Mouse (Mus musculus) lung, embryonic 16.5 days (tissue): Measurements from ENCODE around the gene Ssr1. TPM values are rescaled to one million over a fixed set of nuclear protein-coding genes. Genes with fewer than 3 reads are reported as not detected.

Experiments used
- ATAC-seq: fragments of 200-750 bp; cut with Nextera tagmentation; 2 replicates; pipeline ENCODE4 v1.8.0; 2017; ENCODE audit warnings: low read depth, mild to moderate bottlenecking, moderate library complexity
- H3K27ac ChIP-seq: fragments of 300-500 bp; sonication (generic); 2 replicates; pipeline ENCODE4 v1.5.1; 2014; ENCODE audit warnings: mild to moderate bottlenecking, control low read depth, low read length
- H3K27me3 ChIP-seq: fragments of 300-500 bp; sonication (generic); 2 replicates; pipeline ENCODE4 v1.6.1; 2014; ENCODE audit warnings: low read depth, low read length, mixed read lengths; ENCODE audit not compliant: control insufficient read depth, insufficient read depth
- H3K36me3 ChIP-seq: fragments of 300-500 bp; sonication (generic); 2 replicates; pipeline ENCODE4 v1.6.1; 2014; ENCODE audit warnings: low read length; ENCODE audit not compliant: control insufficient read depth, insufficient read depth
- H3K4me1 ChIP-seq: fragments of 300-500 bp; sonication (generic); replicated peaks from 2 replicates; pipeline ENCODE4 v1.6.1; 2014; ENCODE audit warnings: low read length, mixed read lengths; ENCODE audit not compliant: control insufficient read depth, insufficient read depth
- H3K4me2 ChIP-seq: fragments of 300-500 bp; sonication (generic); 2 replicates; pipeline ENCODE4 v1.6.1; 2014; ENCODE audit warnings: low read depth, low read length, control low read depth
- H3K4me3 ChIP-seq: fragments of 300-500 bp; sonication (generic); 2 replicates; pipeline ENCODE4 v1.5.1; 2014; ENCODE audit warnings: mild to moderate bottlenecking, low read length, control low read depth
- H3K9ac ChIP-seq: fragments of 300-500 bp; sonication (generic); 2 replicates; pipeline ENCODE4 v1.6.1; 2014; ENCODE audit warnings: low read length, control low read depth
- H3K9me3 ChIP-seq: fragments of 300-500 bp; sonication (generic); 2 replicates; pipeline ENCODE4 v1.6.1; 2016; ENCODE audit warnings: low read length; ENCODE audit not compliant: control insufficient read depth
- WGBS: fragments of 180-500 bp; shearing (Covaris S2); extraction: QIAGEN DNeasy Blood & Tissue Kit; methylation state at CpG from one replicate; pipeline ENCODE4 v1.1.7; 2014; 5-methylcytosine and 5-hydroxymethylcytosine counted together
- polyA plus RNA-seq: library from polyadenylated mRNA; unstranded; fragments of >200 nt; fragmentation: Nextera tagmentation; extraction: Ambion mirVana; gene quantifications from 2 replicates; pipeline ENCODE4 v1.2.1, GENCODE M21; 2015

Ssr1 gene
- polyA plus RNA-seq, 1 experiment from 2014 or later: 163 TPM

DNA sequence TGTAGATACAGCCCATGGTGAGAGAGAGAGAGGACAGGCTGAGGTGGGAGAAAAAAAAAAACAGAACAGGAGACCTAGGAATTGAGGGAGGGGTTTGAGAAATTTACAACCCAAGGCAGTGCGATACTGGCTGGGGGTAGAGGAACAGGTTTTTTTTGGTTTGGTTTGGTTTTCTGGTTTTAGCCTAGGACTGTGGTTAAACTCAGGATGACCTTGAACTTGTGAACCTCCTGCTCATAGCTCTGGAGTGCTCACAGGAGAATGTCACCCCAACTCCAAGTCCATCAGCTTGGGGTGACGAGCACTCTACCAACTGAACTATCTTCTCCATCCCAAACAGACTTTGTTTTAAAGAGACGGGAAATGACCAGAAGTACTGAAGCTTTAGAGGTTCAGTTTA, 50.6 kb downstream of the Ssr1 start:
- Histone ChIP-seq H3K9me3 (no peaks in the 10 kb centered on the region), H3K4me1 (peaks cover 21% of the 10 kb centered on the region), H3K36me3 (peaks cover 19% of the 10 kb centered on the region), H3K27ac (peak overlapping the region; percentile 31), H3K4me2 (no peak overlapping the region), H3K4me3 (no peak overlapping the region), H3K27me3 (no peaks in the 10 kb centered on the region), H3K9ac (no peak overlapping the region)
- 78% methylated on average over 3 of the region's 3 CpGs for WGBS
- no peak for ATAC-seq

DNA sequence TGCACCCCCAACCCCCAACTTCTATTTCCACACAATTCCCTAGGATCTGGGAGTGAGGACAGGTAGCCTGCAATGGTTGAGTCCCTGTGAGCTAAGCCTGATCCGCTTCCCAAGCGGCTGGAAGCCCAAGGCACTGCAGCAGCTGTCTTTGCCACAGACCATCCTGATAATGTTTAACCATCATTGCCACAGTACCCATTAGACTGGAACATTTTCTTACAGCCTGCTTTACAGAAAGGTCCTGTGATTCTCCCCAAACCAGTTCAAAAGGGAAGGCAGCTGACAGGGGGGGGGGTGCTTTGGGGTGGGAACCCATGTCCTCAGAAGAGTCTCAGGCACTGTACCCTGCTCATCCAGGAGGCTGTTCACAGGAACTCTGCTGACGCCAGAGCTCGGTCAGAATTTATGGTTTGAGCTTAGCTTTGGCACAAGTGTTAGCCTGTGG, 51.1 kb downstream of the Ssr1 start:
- H3K4me3 ChIP-seq: no peak overlapping the region
- H3K4me2 ChIP-seq: no peak overlapping the region
- H3K4me1 ChIP-seq: peaks cover 21% of the 10 kb centered on the region
- no peak overlapping the region for H3K9ac ChIP-seq
- no peaks in the 10 kb centered on the region for H3K27me3 ChIP-seq
- peaks cover 17% of the 10 kb centered on the region for H3K36me3 ChIP-seq
- 64% methylated on average over 4 of the region's 4 CpGs for WGBS
- no peaks in the 10 kb centered on the region for H3K9me3 ChIP-seq
- no peak for ATAC-seq
- peak overlapping the region; percentile 31; the same call in 1 of the 2 replicates for H3K27ac ChIP-seq

DNA sequence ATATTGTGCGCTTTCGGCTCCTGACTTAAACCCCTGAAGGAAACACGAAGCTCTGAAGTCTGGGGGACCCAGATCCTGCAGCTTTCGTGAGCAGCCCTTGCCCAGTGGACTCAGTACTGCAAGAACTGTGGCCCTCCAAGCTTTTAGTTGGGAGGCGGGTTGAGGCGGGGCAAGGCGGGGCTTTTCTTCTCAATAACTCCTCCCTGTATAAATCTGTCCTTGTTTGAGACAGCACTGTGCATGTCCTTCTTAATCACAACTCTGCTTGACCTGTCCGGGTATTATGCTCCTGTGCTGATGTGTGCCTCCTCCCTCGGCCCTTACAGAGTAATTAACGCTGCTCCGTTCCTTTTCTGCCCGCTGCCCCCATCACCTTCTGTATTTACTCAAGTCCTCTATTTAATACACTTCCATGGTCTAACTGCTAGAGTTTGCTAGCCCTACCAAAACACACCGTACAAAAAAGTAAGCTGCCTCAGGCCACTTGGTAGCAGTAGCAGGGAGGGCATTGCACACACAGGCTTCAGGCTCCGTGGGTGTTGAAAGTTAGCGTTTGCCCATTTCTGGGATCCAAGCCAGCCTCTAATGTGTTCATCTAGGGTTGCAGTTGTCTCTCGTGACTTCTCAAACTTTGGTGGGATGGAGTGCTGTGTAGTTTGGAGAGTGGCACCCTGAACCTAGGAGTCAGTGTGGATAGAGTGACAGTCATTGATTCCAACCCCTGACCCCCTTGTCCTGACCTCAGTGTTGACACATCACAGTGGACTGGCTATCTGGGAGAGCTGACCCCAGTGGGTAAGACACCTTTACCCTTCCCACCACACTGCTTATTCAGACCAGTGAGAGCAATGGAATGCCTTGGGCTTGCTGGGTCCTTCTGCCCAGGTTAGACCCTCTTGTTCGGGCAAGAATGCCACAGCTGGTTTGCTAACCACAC, 51.8 kb downstream of the Ssr1 start:
- H3K9ac ChIP-seq: peak overlapping the region; percentile 28; the same call in 1 of the 2 replicates
- H3K4me1 ChIP-seq: peaks cover 21% of the 10 kb centered on the region
- H3K9me3 ChIP-seq: no peaks in the 10 kb centered on the region
- H3K4me2 ChIP-seq: no peak overlapping the region
- no peaks in the 10 kb centered on the region for H3K27me3 ChIP-seq
- WGBS: 53% methylated on average over 17 of the region's 17 CpGs
- H3K27ac ChIP-seq: peak overlapping the region; percentile 43
- peak; percentile 24; the same call in 1 of the 2 replicates for ATAC-seq
- peaks cover 10% of the 10 kb centered on the region for H3K36me3 ChIP-seq
- H3K4me3 ChIP-seq: no peak overlapping the region

DNA sequence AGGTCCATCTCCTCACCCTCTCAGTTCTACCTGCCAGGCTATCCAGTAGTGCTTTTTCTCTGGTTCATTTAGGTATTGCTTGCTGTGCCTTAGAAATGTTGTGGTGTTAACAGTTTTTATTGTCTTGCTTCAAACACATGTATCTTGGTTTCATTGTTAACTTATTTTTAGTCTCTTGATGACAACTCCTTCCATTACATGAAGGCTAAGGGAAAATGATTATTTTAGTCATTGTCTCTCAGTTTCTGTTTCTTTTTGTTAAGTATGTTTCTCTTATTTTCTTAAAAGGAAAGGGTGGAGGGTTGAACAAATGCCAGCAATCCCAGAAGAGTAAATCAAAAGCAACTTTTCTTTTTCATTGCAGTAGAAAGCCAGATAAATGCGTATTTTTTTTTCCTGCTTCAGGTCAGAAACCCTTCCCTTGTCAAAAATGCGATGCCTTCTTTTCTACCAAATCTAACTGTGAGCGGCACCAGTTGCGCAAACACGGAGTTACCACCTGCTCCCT, 52.8 kb downstream of the Ssr1 start:
- no peak for ATAC-seq
- Histone ChIP-seq H3K36me3 (peaks cover 12% of the 10 kb centered on the region), H3K4me2 (no peak overlapping the region), H3K9ac (peak overlapping the region; percentile 28; the same call in 1 of the 2 replicates), H3K4me1 (peaks cover 21% of the 10 kb centered on the region), H3K4me3 (no peak overlapping the region), H3K9me3 (no peaks in the 10 kb centered on the region), H3K27ac (peak overlapping the region; percentile 43), H3K27me3 (no peaks in the 10 kb centered on the region)
- 84% methylated on average over 5 of the region's 5 CpGs for WGBS

DNA sequence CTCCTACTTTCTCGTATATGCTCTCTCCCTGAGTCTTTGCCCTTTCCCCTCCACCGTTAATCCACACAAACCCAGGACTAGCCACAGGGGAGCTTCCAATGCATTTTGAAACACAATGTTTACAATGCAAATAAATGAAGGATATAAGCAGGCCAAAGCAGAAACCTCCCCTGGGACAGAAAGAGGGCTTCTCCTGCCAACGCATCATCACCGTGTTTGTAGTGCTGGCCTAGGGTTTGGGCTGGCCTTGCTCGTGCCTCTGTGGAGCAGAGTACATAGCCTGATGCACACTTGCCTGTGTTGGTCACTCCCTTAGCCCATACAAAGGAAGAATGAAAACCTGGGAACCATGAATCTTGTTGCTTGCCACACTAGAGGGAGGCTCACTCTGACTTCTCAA, 53.4 kb downstream of the Ssr1 start:
- no peak overlapping the region for H3K4me2 ChIP-seq
- no peaks in the 10 kb centered on the region for H3K9me3 ChIP-seq
- ATAC-seq: no peak
- no peak overlapping the region for H3K27ac ChIP-seq
- H3K36me3 ChIP-seq: peaks cover 12% of the 10 kb centered on the region
- H3K27me3 ChIP-seq: no peaks in the 10 kb centered on the region
- WGBS: 59% methylated on average over 5 of the region's 5 CpGs
- H3K4me3 ChIP-seq: no peak overlapping the region
- no peak overlapping the region for H3K9ac ChIP-seq
- H3K4me1 ChIP-seq: peaks cover 21% of the 10 kb centered on the region

DNA sequence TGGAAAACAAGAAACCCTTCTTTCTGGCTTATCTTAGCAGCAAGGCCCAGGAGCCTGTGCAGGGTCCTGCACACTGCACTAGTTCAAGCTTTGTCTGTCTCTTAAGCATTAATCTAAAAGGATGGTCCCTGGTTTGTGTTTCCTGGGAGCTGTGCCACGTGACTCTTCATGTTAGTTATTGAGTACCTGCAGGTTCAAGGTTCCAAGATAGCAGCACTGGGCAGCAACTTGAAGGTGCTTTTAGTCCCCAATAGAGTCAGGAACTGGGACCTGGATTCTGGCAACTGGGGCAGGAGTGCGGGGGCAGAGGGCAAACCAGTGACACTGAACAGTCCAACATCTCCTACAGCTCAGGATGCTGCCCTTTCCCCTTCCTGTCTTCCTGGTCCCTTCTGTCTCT, 53.9 kb downstream of the Ssr1 start:
- no peak overlapping the region for H3K4me3 ChIP-seq
- no peaks in the 10 kb centered on the region for H3K9me3 ChIP-seq
- no peak overlapping the region for H3K9ac ChIP-seq
- H3K27ac ChIP-seq: no peak overlapping the region
- H3K4me2 ChIP-seq: no peak overlapping the region
- 88% methylated on average over 2 of the region's 2 CpGs for WGBS
- ATAC-seq: no peak
- H3K36me3 ChIP-seq: peaks cover 16% of the 10 kb centered on the region
- H3K4me1 ChIP-seq: peaks cover 21% of the 10 kb centered on the region
- no peaks in the 10 kb centered on the region for H3K27me3 ChIP-seq

DNA sequence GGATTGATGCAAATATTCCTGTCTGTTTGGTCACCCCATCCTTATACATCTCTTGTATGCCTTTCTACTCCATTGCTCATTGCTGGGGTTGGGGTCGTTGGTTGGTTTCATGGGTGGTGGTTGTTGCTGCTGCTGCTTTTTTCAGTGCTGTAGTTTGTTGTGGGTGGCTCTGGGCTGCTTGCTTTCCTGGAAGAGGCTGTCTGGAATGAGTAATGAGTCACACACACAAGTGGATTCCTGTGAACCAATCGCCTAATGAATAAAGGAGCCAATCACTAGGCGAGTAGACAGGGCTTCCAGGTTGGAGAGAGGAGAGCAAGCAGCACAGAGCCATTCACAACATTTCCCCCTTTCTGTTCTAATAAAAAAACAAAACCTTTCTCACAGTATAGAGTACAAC, 57.7 kb downstream of the Ssr1 start:
- no peak overlapping the region for H3K4me2 ChIP-seq
- no peak overlapping the region for H3K9ac ChIP-seq
- no peaks in the 10 kb centered on the region for H3K9me3 ChIP-seq
- no peaks in the 10 kb centered on the region for H3K27me3 ChIP-seq
- H3K4me1 ChIP-seq: peaks cover 12% of the 10 kb centered on the region
- no peak overlapping the region for H3K4me3 ChIP-seq
- 84% methylated on average over 3 of the region's 3 CpGs for WGBS
- peaks cover 37% of the 10 kb centered on the region for H3K36me3 ChIP-seq
- ATAC-seq: no peak
- H3K27ac ChIP-seq: no peak overlapping the region

DNA sequence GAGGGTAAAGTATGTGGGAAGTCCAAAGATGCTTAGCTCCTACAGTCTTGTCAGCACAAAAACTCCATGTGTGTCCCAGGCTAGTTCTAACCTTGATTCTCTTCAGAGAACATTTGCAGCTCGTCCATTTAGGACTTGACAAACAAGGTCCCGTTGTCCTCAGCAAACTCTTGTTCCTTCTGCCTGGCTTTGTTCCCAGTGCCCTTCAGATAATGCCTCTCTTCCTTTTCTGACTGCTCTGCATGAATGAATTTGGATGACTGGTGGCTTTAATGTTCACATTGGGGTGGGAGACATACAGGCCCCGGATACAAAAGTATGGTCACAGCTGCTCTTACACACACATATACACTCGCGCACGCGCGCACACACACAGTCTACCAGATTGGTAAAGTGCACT, 59.1 kb downstream of the Ssr1 start:
- peak overlapping the region; percentile 58 for H3K27ac ChIP-seq

DNA sequence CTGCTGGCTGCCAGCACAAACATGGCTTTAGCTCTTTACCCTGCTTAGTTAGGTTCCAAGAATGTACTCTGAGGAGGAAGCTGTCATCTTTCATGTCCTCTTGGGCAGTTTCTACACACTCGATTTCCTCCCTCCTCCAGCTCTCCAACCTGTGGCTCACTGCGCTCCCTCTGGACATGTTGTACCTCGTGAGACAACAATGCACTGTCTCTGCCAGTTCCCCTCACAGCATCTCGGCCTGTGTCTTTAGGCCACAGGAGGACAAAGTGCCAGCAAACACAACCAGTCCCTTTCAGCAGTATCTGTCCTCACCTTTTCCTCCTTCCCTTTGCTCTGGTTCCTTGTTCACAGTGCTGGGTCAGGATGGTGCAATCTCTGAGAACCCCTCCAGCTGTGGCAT, 59.9 kb downstream of the Ssr1 start:
- no peak overlapping the region for H3K4me3 ChIP-seq
- H3K27me3 ChIP-seq: no peaks in the 10 kb centered on the region
- peak overlapping the region; percentile 58 for H3K27ac ChIP-seq
- WGBS: 70% methylated on average over 4 of the region's 4 CpGs
- peaks cover 19% of the 10 kb centered on the region for H3K4me1 ChIP-seq
- H3K9ac ChIP-seq: no peak overlapping the region
- H3K36me3 ChIP-seq: peaks cover 58% of the 10 kb centered on the region
- no peaks in the 10 kb centered on the region for H3K9me3 ChIP-seq
- H3K4me2 ChIP-seq: no peak overlapping the region
- ATAC-seq: no peak

More for the DNA sequence above, 59.1 kb downstream of the Ssr1 start:
- H3K4me2 ChIP-seq: no peak overlapping the region
- no peak for ATAC-seq
- H3K27me3 ChIP-seq: no peaks in the 10 kb centered on the region
- no peak overlapping the region; the same call in 1 of the 2 replicates for H3K9ac ChIP-seq
- 70% methylated on average over 8 of the region's 8 CpGs for WGBS
- H3K9me3 ChIP-seq: no peaks in the 10 kb centered on the region
- H3K4me1 ChIP-seq: peaks cover 19% of the 10 kb centered on the region
- no peak overlapping the region for H3K4me3 ChIP-seq
- H3K36me3 ChIP-seq: peaks cover 51% of the 10 kb centered on the region
